Mouse (Mus musculus): ENCODE results near the gene Gfod1. TPM values are rescaled to one million over a fixed set of nuclear protein-coding genes. Genes with fewer than 3 reads are reported as not detected.

Gene Gfod1
- total and polyA plus RNA-seq, 3 experiments, result 0.30 to 0.70 (median 0.36) TPM

DNA sequence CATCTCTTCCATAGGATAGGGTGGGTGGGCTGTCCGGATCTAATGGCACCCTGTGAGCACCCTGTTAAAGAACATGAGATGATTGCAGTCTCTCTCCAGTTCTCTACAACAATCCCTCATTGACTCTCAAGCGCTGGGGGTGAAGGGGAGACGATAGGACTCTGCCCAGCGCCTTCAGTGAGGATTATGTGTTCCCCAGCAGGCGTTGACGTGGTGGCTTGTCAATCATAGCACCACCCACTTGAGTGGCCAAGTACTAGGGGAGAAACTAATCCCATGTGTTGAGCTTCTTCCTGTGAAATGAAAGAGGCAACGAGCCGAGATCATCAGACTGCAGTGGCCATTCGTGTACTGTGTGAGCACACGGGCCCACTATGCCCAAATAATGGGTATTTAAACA lies 77.9 kb downstream of the Gfod1 start:
- in situ Hi-C loops (cut with MboI; ENCODE audit: low pct_ligation_motif_present, low pct_unique_long_range_greater_than_20kb, low sequenced_read_pairs) (no loop called here), dilution Hi-C loops (cut with MboI; ENCODE audit: extremely low pct_ligation_motif_present, extremely low pct_unique_long_range_greater_than_20kb, low sequenced_read_pairs) (no loop called here)
- TF ChIP-seq MAX (IDR thresholded peaks at IDR 0.05; ENCODE audit: low read length) (no peak), MEF2A (IDR thresholded peaks at IDR 0.05; ENCODE audit: borderline replicate concordance, low read depth, low read length) (no peak), KAT2A (IDR thresholded peaks at IDR 0.05; ENCODE audit: insufficient replicate concordance, low read length) (no peak)
- no peaks in the 10 kb centered on the region for H3K36me3 ChIP-seq (replicated peaks in 1 of 2; ENCODE audit: control insufficient read depth in 1 of 2, insufficient read depth in 1 of 2, low read length in 1 of 2)
- no peak overlapping the region for H3K4me2 ChIP-seq (ENCODE audit: insufficient read depth, low read depth, poor library complexity, severe bottlenecking)
- H3K27me3 ChIP-seq (replicated peaks), result no peaks in the 10 kb centered on the region
- no peak overlapping the region for H3K27ac ChIP-seq (ENCODE audit: insufficient read depth, low read depth)
- DNase-seq (ENCODE audit: extremely low read depth), result no peak
- no peak overlapping the region for H3K4me3 ChIP-seq (replicated peaks in 1 of 3; ENCODE audit: low read depth in 2 of 3, low read length in 2 of 3, poor library complexity in 1 of 3)
- H3K79me2 ChIP-seq (replicated peaks; ENCODE audit: control insufficient read depth, extremely low read depth, insufficient read depth, poor library complexity, severe bottlenecking), result no peaks in the 10 kb centered on the region
- H3K4me1 ChIP-seq (ENCODE audit: control insufficient read depth in 1 of 2, insufficient read depth in 2 of 2), result no peaks in the 10 kb centered on the region
- H3K9ac ChIP-seq (ENCODE audit: insufficient read depth, low read depth), result no peak overlapping the region
- peaks cover 9% of the 10 kb centered on the region for H3K9me3 ChIP-seq (replicated peaks; ENCODE audit: low read length)

DNA sequence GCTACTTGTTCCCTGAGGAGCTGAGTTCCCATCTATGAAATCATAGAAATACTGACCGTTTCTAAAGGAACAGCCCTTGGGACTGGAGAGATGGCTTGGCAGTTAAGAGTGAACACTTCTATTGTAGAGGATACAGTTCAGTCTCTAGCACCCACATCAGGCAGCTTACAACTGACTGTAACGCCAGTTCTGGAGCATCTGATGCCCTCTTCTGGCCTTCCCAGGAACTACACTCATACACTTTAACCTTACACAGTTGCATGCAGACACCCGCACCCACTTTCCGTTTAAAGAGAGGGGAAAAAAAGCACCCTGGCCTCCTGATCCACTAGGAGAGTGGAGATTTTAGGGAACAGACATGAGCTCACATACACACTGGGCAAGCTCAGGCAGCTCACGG lies 78.8 kb downstream of the Gfod1 start:
- in situ Hi-C loops (cut with MboI; ENCODE audit: low pct_ligation_motif_present, low pct_unique_long_range_greater_than_20kb, low sequenced_read_pairs) (no loop called here), dilution Hi-C loops (cut with MboI; ENCODE audit: extremely low pct_ligation_motif_present, extremely low pct_unique_long_range_greater_than_20kb, low sequenced_read_pairs) (no loop called here)
- no peak overlapping the region for H3K9ac ChIP-seq (ENCODE audit: insufficient read depth, low read depth)
- H3K9me3 ChIP-seq (replicated peaks; ENCODE audit: low read length), result peaks cover 9% of the 10 kb centered on the region
- no peak for DNase-seq (ENCODE audit: extremely low read depth)
- TF ChIP-seq CTCF (conservative IDR thresholded peaks at IDR 0.05 in 1 of 2, IDR thresholded peaks at IDR 0.05 in 1 of 2; ENCODE audit: low read depth in 2 of 2, low read length in 2 of 2) (peak; percentile 33 to 49; a peak in 2 of 4 replicates), RAD21 (IDR thresholded peaks at IDR 0.05; ENCODE audit: low read depth, low read length) (peak; percentile 28), NRF1 (IDR thresholded peaks at IDR 0.05; ENCODE audit: low read depth, low read length) (no peak), SMC3 (IDR thresholded peaks at IDR 0.05; ENCODE audit: low read depth, low read length) (peak; percentile 46), POLR2AphosphoS2 (IDR thresholded peaks at IDR 0.05; ENCODE audit: low read depth, low read length) (no peak), CHD1 (IDR thresholded peaks at IDR 0.05; ENCODE audit: low read depth, low read length) (no peak)
- no peaks in the 10 kb centered on the region for H3K36me3 ChIP-seq (replicated peaks in 1 of 2; ENCODE audit: control insufficient read depth in 1 of 2, insufficient read depth in 1 of 2, low read length in 1 of 2)
- no peak overlapping the region for H3K27ac ChIP-seq (ENCODE audit: insufficient read depth, low read depth)
- no peaks in the 10 kb centered on the region for H3K27me3 ChIP-seq (replicated peaks)
- H3K4me2 ChIP-seq (ENCODE audit: insufficient read depth, low read depth, poor library complexity, severe bottlenecking), result no peak overlapping the region
- H3K79me2 ChIP-seq (replicated peaks; ENCODE audit: control insufficient read depth, extremely low read depth, insufficient read depth, poor library complexity, severe bottlenecking), result no peaks in the 10 kb centered on the region
- H3K4me1 ChIP-seq (ENCODE audit: control insufficient read depth in 1 of 2, insufficient read depth in 2 of 2), result no peaks in the 10 kb centered on the region
- H3K4me3 ChIP-seq (replicated peaks in 1 of 3; ENCODE audit: low read depth in 2 of 3, low read length in 2 of 3, poor library complexity in 1 of 3), result no peak overlapping the region

- H3K4me3 ChIP-seq (replicated peaks in 1 of 3; ENCODE audit: low read depth in 2 of 3, low read length in 2 of 3, poor library complexity in 1 of 3), result no peak overlapping the region
- in situ Hi-C loops (cut with MboI; ENCODE audit: low pct_ligation_motif_present, low pct_unique_long_range_greater_than_20kb, low sequenced_read_pairs) (no loop called here), dilution Hi-C loops (cut with MboI; ENCODE audit: extremely low pct_ligation_motif_present, extremely low pct_unique_long_range_greater_than_20kb, low sequenced_read_pairs) (no loop called here)
- peaks cover 9% of the 10 kb centered on the region for H3K9me3 ChIP-seq (replicated peaks; ENCODE audit: low read length)
- H3K27ac ChIP-seq (ENCODE audit: insufficient read depth, low read depth), result no peak overlapping the region
- no peak for DNase-seq (ENCODE audit: extremely low read depth)
- H3K36me3 ChIP-seq (replicated peaks in 1 of 2; ENCODE audit: control insufficient read depth in 1 of 2, insufficient read depth in 1 of 2, low read length in 1 of 2), result no peaks in the 10 kb centered on the region
- no peaks in the 10 kb centered on the region for H3K27me3 ChIP-seq (replicated peaks)
- no peaks in the 10 kb centered on the region for H3K79me2 ChIP-seq (replicated peaks; ENCODE audit: control insufficient read depth, extremely low read depth, insufficient read depth, poor library complexity, severe bottlenecking)
- H3K4me1 ChIP-seq (ENCODE audit: control insufficient read depth in 1 of 2, insufficient read depth in 2 of 2), result peaks cover 0 to 14% of the 10 kb centered on the region in 2 experiments; a peak in 2 of 4 replicates
- H3K4me2 ChIP-seq (ENCODE audit: insufficient read depth, low read depth, poor library complexity, severe bottlenecking), result no peak overlapping the region
- TF ChIP-seq ZKSCAN1 (IDR thresholded peaks at IDR 0.05; ENCODE audit: borderline replicate concordance, low read depth, low read length), result no peak
- TF ChIP-seq UBTF (IDR thresholded peaks at IDR 0.05; ENCODE audit: low read depth, low read length), result no peak
- no peak for TF ChIP-seq MAFK (IDR thresholded peaks at IDR 0.05; ENCODE audit: insufficient replicate concordance, low read length)
- H3K9ac ChIP-seq (ENCODE audit: insufficient read depth, low read depth), result no peak overlapping the region
Measured at GRCm38 (mm10) chr13:43222084-43222483, 81.9 kb downstream of the Gfod1 start.
